Mouse (Mus musculus): ENCODE results near the gene Osbpl5.
"Not testable (repeated sequence)": the region's sequence is repeated elsewhere in the genome, so short reads cannot be mapped to it uniquely, and the experiment has no call there.

Gene Osbpl5

GRCm38 (mm10) chr7:143649034-143649768 lies 107.6 kb downstream of the Osbpl5 start, which contains the start of gene Tnfrsf22:
TSS of gene Tnfrsf22 (minus strand) at chr7:143649661.
- DNase-seq (ENCODE audit: low spot score in 2 of 2), result peak; percentile 68 to 78

- not testable (repeated sequence) for DNase-seq (ENCODE audit: low spot score in 2 of 2)
Observed at GRCm38 (mm10) chr7:143643949-143644348, 112.8 kb downstream of the Osbpl5 start.
